Mouse (Mus musculus) kidney, embryonic 15.5 days (tissue): Measurements from ENCODE around the gene Zbtb8a. TPM values are rescaled to one million over a fixed set of nuclear protein-coding genes. Genes with fewer than 3 reads are reported as not detected.

Source experiments
- ATAC-seq: fragments of 200-750 bp; cut with Nextera tagmentation; replicated peaks from 2 replicates; pipeline ENCODE4 v1.8.0; 2017; ENCODE audit warnings: moderate TSS enrichment; ENCODE audit not compliant: low FRiP score
- H3K27ac ChIP-seq: fragments of 300-500 bp; sonication (generic); 2 replicates; pipeline ENCODE4 v1.5.1; 2015; ENCODE audit warnings: mild to moderate bottlenecking, inconsistent platforms
- H3K27me3 ChIP-seq: fragments of 300-500 bp; sonication (generic); 2 replicates; pipeline ENCODE4 v1.6.1; 2015; ENCODE audit warnings: inconsistent platforms
- H3K36me3 ChIP-seq: fragments of 300-500 bp; sonication (generic); 2 replicates; pipeline ENCODE4 v1.6.1; 2015; ENCODE audit warnings: inconsistent platforms
- H3K4me1 ChIP-seq: fragments of 300-500 bp; sonication (generic); 2 replicates; pipeline ENCODE4 v1.6.1; 2015; ENCODE audit warnings: inconsistent platforms
- H3K4me2 ChIP-seq: fragments of 300-500 bp; sonication (generic); 2 replicates; pipeline ENCODE4 v1.6.1; 2015; ENCODE audit warnings: moderate library complexity, mild to moderate bottlenecking, inconsistent platforms
- H3K4me3 ChIP-seq: fragments of 300-500 bp; sonication (generic); replicated peaks from 2 replicates; pipeline ENCODE4 v1.5.1; 2015; ENCODE audit warnings: mild to moderate bottlenecking, inconsistent platforms
- H3K9ac ChIP-seq: fragments of 300-500 bp; sonication (generic); 2 replicates; pipeline ENCODE4 v1.6.1; 2015; ENCODE audit warnings: mild to moderate bottlenecking, inconsistent platforms
- H3K9me3 ChIP-seq: fragments of 300-500 bp; sonication (generic); replicated peaks from 2 replicates; pipeline ENCODE4 v1.6.1; 2016; ENCODE audit warnings: inconsistent platforms
- WGBS: fragments of 180-500 bp; shearing (Covaris S2); methylation state at CpG from one replicate; pipeline ENCODE4 v1.1.7; 2015; ENCODE audit warnings: mixed read lengths; 5-methylcytosine and 5-hydroxymethylcytosine counted together
- polyA plus RNA-seq: library from polyadenylated mRNA; unstranded; fragments of >200 nt; fragmentation: Nextera tagmentation; extraction: Ambion mirVana; gene quantifications from 2 replicates; pipeline ENCODE4 v1.2.1, GENCODE M21; 2015

Gene Zbtb8a
- polyA plus RNA-seq, 1 experiment from 2014 or later: 18.0 TPM

DNA sequence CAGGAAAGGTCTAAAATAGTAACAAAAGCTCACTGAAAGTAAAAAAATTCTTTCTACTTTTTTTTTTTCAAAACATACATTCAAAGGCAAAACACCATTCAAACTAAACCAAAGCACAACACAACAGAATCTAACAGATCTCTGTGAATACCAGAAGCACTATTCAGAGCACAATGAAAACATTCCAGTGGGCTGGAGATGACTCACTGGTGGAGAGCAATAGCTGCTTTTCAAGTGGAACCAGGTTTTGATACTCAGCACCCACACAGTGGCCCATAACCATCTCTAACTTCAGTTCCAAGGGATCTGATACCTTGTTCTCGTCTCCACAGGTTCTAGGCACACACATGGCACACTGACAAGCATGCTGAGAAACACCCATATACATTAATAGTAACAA lies 53.2 kb downstream of the Zbtb8a start:
- ATAC-seq: no peak
- Histone ChIP-seq H3K9me3 (no peaks in the 10 kb centered on the region), H3K4me3 (no peak overlapping the region), H3K36me3 (peaks cover 95% of the 10 kb centered on the region), H3K9ac (no peak overlapping the region), H3K4me2 (no peak overlapping the region), H3K27me3 (no peaks in the 10 kb centered on the region), H3K27ac (no peak overlapping the region), H3K4me1 (0 out of 2 replicates have a peak, but pooled peaks cover 6% of the 10 kb centered on the region)
- 89% methylated on average over 1 of the region's 1 CpGs for WGBS

DNA sequence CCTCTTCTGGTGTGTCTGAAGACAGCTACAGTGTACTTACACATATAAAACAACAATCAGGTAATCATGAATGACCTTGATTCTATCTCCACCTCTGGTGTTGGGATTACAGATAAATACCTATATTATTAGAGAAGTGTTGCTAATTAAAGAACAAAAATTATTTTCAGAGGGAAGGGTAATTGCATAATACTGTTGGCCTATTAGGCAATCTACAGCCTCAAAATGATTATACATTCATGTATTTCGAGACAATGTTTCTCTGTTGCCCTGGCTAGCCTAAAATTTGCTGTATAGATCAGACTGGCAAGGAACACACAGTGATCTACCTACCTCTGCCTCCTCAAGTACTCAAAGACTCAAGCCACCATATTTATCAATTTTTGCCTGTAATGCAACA lies 54.4 kb downstream of the Zbtb8a start:
- no peak for ATAC-seq
- H3K9me3 ChIP-seq: no peaks in the 10 kb centered on the region
- H3K4me1 ChIP-seq: 0 out of 2 replicates have a peak, but pooled peaks cover 6% of the 10 kb centered on the region
- no peak overlapping the region for H3K4me2 ChIP-seq
- WGBS: 93% methylated on average over 1 of the region's 1 CpGs
- peaks cover 94% of the 10 kb centered on the region for H3K36me3 ChIP-seq
- no peak overlapping the region for H3K4me3 ChIP-seq
- H3K27me3 ChIP-seq: no peaks in the 10 kb centered on the region
- no peak overlapping the region for H3K27ac ChIP-seq
- no peak overlapping the region for H3K9ac ChIP-seq

DNA sequence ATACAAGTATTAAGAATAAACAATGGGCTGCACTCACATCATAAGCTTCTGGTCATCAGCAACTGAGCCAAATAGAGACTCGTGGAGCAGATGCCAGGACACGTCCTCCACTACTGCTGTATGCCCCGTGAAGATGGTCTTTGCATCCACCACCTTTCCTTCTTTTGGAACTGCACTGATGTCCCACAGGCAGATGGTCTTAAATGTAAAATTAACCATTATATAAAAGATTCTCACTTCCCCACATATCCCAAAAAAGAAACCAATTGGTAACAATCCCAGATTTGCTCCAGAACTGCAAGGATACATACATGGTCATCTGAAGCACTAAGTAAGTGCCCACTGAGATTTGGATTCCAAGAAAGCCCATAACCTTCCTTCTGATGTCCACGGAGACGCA lies 55.9 kb downstream of the Zbtb8a start:
- WGBS: 97% methylated on average over 5 of the region's 5 CpGs

DNA sequence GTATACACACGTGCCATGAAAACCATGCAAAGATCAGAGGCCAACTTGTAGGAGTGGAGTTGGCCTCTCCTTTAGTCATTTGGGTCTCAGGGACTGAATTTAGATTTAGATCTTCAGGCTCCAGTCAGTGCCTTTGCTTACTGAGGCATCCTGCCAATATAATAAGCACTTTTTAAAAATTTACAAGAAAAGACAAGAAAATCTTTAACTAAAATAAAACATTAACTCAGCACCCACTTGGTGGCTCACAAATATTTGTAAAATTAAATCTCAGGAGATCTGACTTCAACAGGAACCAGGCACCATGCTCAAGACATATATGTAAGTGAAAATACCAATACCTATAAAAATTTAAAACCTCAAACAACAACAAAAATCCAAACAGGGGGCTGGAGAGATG lies 57.0 kb downstream of the Zbtb8a start:
- Histone ChIP-seq H3K4me3 (no peak overlapping the region), H3K9me3 (no peaks in the 10 kb centered on the region), H3K36me3 (peaks cover 94% of the 10 kb centered on the region), H3K27me3 (no peaks in the 10 kb centered on the region), H3K4me1 (no peaks in the 10 kb centered on the region), H3K27ac (no peak overlapping the region), H3K9ac (no peak overlapping the region), H3K4me2 (no peak overlapping the region)
- 73% methylated on average over 1 of the region's 1 CpGs for WGBS
- no peak for ATAC-seq

More for the DNA sequence above, 55.9 kb downstream of the Zbtb8a start:
- Histone ChIP-seq H3K9ac (no peak overlapping the region), H3K9me3 (no peaks in the 10 kb centered on the region), H3K36me3 (peaks cover 94% of the 10 kb centered on the region), H3K27me3 (no peaks in the 10 kb centered on the region), H3K4me2 (no peak overlapping the region), H3K27ac (no peak overlapping the region), H3K4me1 (0 out of 2 replicates have a peak, but pooled peaks cover 6% of the 10 kb centered on the region), H3K4me3 (no peak overlapping the region)
- no peak for ATAC-seq

DNA sequence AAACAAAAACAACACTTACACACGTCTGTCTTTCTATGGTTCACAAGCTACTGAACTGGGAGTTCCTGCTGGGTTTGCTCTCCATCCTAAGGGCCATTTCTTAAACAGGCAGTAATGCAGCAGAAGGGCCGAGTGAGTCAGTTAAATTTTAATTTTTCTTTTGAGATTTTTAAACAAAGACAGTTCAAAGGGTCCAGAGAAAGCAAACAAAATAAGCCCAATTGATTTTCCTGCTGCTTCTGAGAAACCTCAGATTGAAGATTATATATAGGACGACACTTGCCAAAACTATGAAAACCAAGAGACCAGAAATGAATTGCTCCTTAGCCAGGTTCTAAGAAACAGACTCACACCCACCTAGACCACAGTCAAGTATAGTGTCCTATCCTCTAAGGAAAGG lies 64.0 kb downstream of the Zbtb8a start:
- Histone ChIP-seq H3K36me3 (peaks cover 97% of the 10 kb centered on the region), H3K27me3 (no peaks in the 10 kb centered on the region), H3K9ac (no peak overlapping the region), H3K4me1 (no peaks in the 10 kb centered on the region), H3K4me2 (no peak overlapping the region), H3K4me3 (no peak overlapping the region), H3K9me3 (no peaks in the 10 kb centered on the region), H3K27ac (no peak overlapping the region)
- 82% methylated on average over 3 of the region's 3 CpGs for WGBS
- no peak for ATAC-seq

DNA sequence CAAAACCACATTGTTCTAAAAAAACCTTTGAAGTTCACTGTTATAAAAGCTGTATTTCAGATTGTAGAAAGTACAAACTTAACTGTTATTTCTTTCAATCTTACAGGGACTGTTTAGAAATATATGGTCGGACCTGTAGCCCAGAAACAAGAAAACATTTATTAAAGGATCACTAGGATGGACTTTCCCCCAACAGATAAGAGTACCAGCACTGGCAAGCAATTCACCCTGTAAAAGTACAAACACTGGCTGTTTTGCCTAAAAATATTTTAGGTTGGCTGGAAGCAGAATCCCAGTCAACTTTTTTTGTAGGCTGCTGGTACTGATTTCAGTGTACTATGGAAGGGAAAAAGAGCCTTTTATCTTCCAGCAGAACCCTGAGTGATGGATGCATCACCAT lies 70.0 kb downstream of the Zbtb8a start:
- peaks cover 75% of the 10 kb centered on the region for H3K36me3 ChIP-seq
- no peak overlapping the region for H3K27ac ChIP-seq
- H3K27me3 ChIP-seq: no peaks in the 10 kb centered on the region
- ATAC-seq: no peak
- no peak overlapping the region for H3K9ac ChIP-seq
- H3K4me2 ChIP-seq: no peak overlapping the region
- no peak overlapping the region for H3K4me3 ChIP-seq
- no peaks in the 10 kb centered on the region for H3K9me3 ChIP-seq
- 92% methylated on average over 1 of the region's 1 CpGs for WGBS
- 0 out of 2 replicates have a peak, but pooled peaks cover 2% of the 10 kb centered on the region for H3K4me1 ChIP-seq

DNA sequence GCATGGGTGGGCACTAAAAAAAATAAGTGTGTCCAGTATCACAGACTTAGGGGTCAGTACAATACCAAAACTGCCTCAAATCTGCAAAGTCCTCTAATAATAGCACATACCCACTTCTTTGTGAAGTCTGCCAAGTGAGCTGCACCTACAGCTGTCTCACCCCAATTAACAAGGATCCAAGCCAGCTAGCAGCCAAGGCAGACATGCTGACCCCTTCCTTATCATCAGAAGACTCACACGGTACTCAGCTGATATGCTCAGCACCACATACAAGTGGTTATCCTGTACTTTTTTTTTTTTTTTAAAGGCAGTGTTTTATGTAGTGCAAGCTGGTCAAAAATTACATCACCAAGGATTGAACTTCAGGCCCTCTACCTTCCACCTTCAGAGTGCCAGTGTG lies 73.6 kb downstream of the Zbtb8a start:
- no peak overlapping the region for H3K4me3 ChIP-seq
- peaks cover 4% of the 10 kb centered on the region; the same call in 1 of the 2 replicates for H3K9me3 ChIP-seq
- H3K27me3 ChIP-seq: no peaks in the 10 kb centered on the region
- H3K36me3 ChIP-seq: peaks cover 39% of the 10 kb centered on the region
- no peak for ATAC-seq
- H3K27ac ChIP-seq: no peak overlapping the region
- H3K4me1 ChIP-seq: peaks cover 4% of the 10 kb centered on the region; the same call in 1 of the 2 replicates
- H3K9ac ChIP-seq: no peak overlapping the region
- WGBS: 68% methylated on average over 1 of the region's 1 CpGs
- H3K4me2 ChIP-seq: no peak overlapping the region

DNA sequence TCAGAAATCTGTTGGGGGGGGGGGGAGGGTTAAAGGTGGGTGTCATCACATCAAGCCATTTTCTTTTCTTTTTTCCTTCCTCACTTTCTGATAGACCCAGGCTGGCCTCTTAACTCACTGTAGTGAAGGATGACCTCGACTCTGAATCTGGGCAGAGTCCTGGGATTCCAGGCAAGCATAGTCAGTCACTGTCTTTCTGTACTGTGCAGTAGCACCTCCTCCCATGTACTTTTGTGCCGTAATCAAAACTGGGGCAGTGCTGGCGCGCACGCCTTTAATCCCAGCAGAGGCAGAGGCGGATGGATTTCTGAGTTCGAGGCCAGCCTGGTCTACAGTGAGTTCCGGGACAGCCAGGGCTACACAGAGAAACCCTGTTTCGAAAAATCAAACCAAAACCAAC lies 74.1 kb downstream of the Zbtb8a start:
- H3K4me1 ChIP-seq: peaks cover 7% of the 10 kb centered on the region; the same call in 1 of the 2 replicates
- no peak overlapping the region for H3K9ac ChIP-seq
- H3K27ac ChIP-seq: 0 out of 2 replicates have a peak overlapping the region, but pooled peaks have one; percentile 9
- ATAC-seq: no peak
- H3K27me3 ChIP-seq: no peaks in the 10 kb centered on the region
- peaks cover 4% of the 10 kb centered on the region; the same call in 1 of the 2 replicates for H3K9me3 ChIP-seq
- H3K4me3 ChIP-seq: no peak overlapping the region
- peaks cover 35% of the 10 kb centered on the region for H3K36me3 ChIP-seq
- H3K4me2 ChIP-seq: no peak overlapping the region
- 80% methylated on average over 9 of the region's 9 CpGs for WGBS

Other genes starting within 250 kb of the Zbtb8a start
- gene Fndc5, start 241.1 kb downstream of the Zbtb8a start, polyA plus RNA-seq: 5.1 and 5.5 TPM in 2 replicates
- gene S100pbp, start 188.4 kb downstream of the Zbtb8a start, polyA plus RNA-seq: 24.3 and 25.9 TPM in 2 replicates
- gene Yars, start 188.4 kb downstream of the Zbtb8a start, polyA plus RNA-seq: 81.3 and 87.4 TPM in 2 replicates
- gene C77080, start 116.7 kb downstream of the Zbtb8a start, polyA plus RNA-seq: 8.3 and 9.1 TPM in 2 replicates
- 1.1 and 1.6 TPM in 2 replicates for gene Sync, start 90.5 kb downstream of the Zbtb8a start, polyA plus RNA-seq
- gene Rbbp4, start 42.7 kb downstream of the Zbtb8a start, polyA plus RNA-seq: 430 and 490 TPM in 2 replicates
- gene Zbtb8os, start 42.4 kb downstream of the Zbtb8a start, polyA plus RNA-seq: 46.9 and 47.5 TPM in 2 replicates
- gene Zbtb8b, start 62.7 kb upstream of the Zbtb8a start, polyA plus RNA-seq: 4.1 and 4.9 TPM in 2 replicates
- 26.4 and 28.8 TPM in 2 replicates for gene Bsdc1, start 83.5 kb upstream of the Zbtb8a start, polyA plus RNA-seq
- gene Tssk3, start 112.9 kb upstream of the Zbtb8a start, polyA plus RNA-seq: not detected in 2 replicates
- gene Fam229a, start 113.1 kb upstream of the Zbtb8a start, polyA plus RNA-seq: not detected in 2 replicates
- 881 and 886 TPM in 2 replicates for gene Marcksl1, start 135.5 kb upstream of the Zbtb8a start, polyA plus RNA-seq
- 264 and 274 TPM in 2 replicates for gene Hdac1, start 164.6 kb upstream of the Zbtb8a start, polyA plus RNA-seq
- 11.3 and 11.4 TPM in 2 replicates for gene Lck, start 195.5 kb upstream of the Zbtb8a start, polyA plus RNA-seq
- 27.8 and 29.1 TPM in 2 replicates for gene Fam167b, start 200.4 kb upstream of the Zbtb8a start, polyA plus RNA-seq
- 287 and 288 TPM in 2 replicates for gene Eif3i, start 222.5 kb upstream of the Zbtb8a start, polyA plus RNA-seq
- 209 and 215 TPM in 2 replicates for gene Tmem234, start 222.6 kb upstream of the Zbtb8a start, polyA plus RNA-seq
- 2.1 and 2.4 TPM in 2 replicates for gene Dcdc2b, start 236.1 kb upstream of the Zbtb8a start, polyA plus RNA-seq
- gene Iqcc, start 241.0 kb upstream of the Zbtb8a start, polyA plus RNA-seq: 29.4 TPM in 2 replicates
- 52.4 and 65.7 TPM in 2 replicates for gene Ccdc28b, start 245.8 kb upstream of the Zbtb8a start, polyA plus RNA-seq